Mouse (Mus musculus) kidney, adult 2 months (tissue): ENCODE data around the gene Rorb.

Experiments
- CTCF ChIP-seq: fragments of 200-500 bp; conservative IDR thresholded peaks from 2 replicates; pipeline ENCODE4 v1.5.1; 2011; ENCODE audit warnings: low read depth, mild to moderate bottlenecking, control low read depth, low read length, moderate library complexity, mixed read lengths; ENCODE audit not compliant: insufficient read depth, insufficient read length
- POLR2A ChIP-seq: fragments of 200-500 bp; IDR thresholded peaks from one replicate; pipeline ENCODE4 v1.6.1; 2011; ENCODE audit warnings: low read depth, low read length, control low read depth

- no peak for TF ChIP-seq POLR2A
- no peak for TF ChIP-seq CTCF
These were observed 205.5 kb downstream of the Rorb start for GRCm38 (mm10) chr19:18905511-18905910.
